26 mouse cellular contexts compared by ENCODE assay signal in genomic region chr6:81944432-81944831, GRCm38 (mm10). TPM values are rescaled to one million over a fixed set of nuclear protein-coding genes. Genes with fewer than 3 reads are reported as not detected.
DNase-seq lines count a peak whose midpoint lies in the region; ATAC-seq and TF ChIP-seq lines count a peak whose summit lies in the region.
"Had no signal": no experiment of that assay in that cellular context is flagged by ENCODE, and none has a peak within 500 bp of the region (broad histone marks: within the 10 kb centered on the region; RNA-seq: fewer than 3 reads in every experiment).

No protein-coding gene starts in this region.

- peak; percentile 31 for DNase-seq in heart, adult 11 months
- no peak for DNase-seq in heart, postnatal 14 days
- DNase-seq in kidney, adult 11 months = peak; percentile 18
- peak; percentile 24 for DNase-seq in kidney, adult 9 months
- peak; percentile 78 for DNase-seq in liver, adult 2 months (ENCODE audit: extremely low read depth, low read depth, low spot score)
- DNase-seq: adrenal gland, adult 8-10 months; adrenal gland, postnatal 14 days; adrenal gland, postnatal 36 days; B cell, adult 2 months; cerebellum, adult 11 months; cerebellum, adult 18-20 months; cerebellum, adult 8-10 months; cerebellum, postnatal 10 days; cerebellum, postnatal 25 days had no signal

- no peaks in the 10 kb centered on the region for H3K27me3 ChIP-seq in kidney, embryonic 16.5 days (ENCODE audit: insufficient read depth, low read length)
- no peaks in the 10 kb centered on the region for H3K27me3 ChIP-seq in kidney, embryonic 14.5 days (ENCODE audit: control insufficient read depth, insufficient read depth, low read length)
- no peaks in the 10 kb centered on the region for H3K27me3 ChIP-seq in liver, adult 2 months (ENCODE audit: control insufficient read depth, insufficient read depth, low read length)
- H3K27me3 ChIP-seq in liver, embryonic 12.5 days (replicated peaks) = no peaks in the 10 kb centered on the region
- H3K27me3 ChIP-seq: CH12.LX; embryonic facial prominence, embryonic 12.5 days; forebrain, embryonic 13.5 days; forebrain, embryonic 15.5 days; Patski had no signal

- TF ChIP-seq CTCF in liver, adult 2 months (IDR thresholded peaks at IDR 0.05; ENCODE audit: low read depth, low read length) = no peak

- intact Hi-C loops in heart, postnatal 14 days (cut with DNase I) = no loop called here

- no peak for TF ChIP-seq POLR2A in liver, adult 2 months (IDR thresholded peaks at IDR 0.05; ENCODE audit: extremely low read depth, insufficient read depth, low read length)

- no peak for ATAC-seq in kidney, embryonic 16.5 days (ENCODE audit: low FRiP score, low TSS enrichment)
- ATAC-seq in kidney, embryonic 14.5 days (ENCODE audit: low FRiP score, low TSS enrichment) = no peak
- no peak for ATAC-seq in liver, embryonic 12.5 days
- ATAC-seq: activated CD4-positive, CD25-positive, alpha-beta regulatory T cell, adult 4 months; CD4-positive, CD25-positive, alpha-beta regulatory T cell, adult 4 months; forebrain, embryonic 13.5 days; forebrain, embryonic 15.5 days; Patski had no signal

- WGBS in kidney, embryonic 16.5 days = 91% methylated on average over 3 of the region's 3 CpGs
- WGBS in kidney, embryonic 14.5 days = 94% methylated on average over 3 of the region's 3 CpGs
- 67% methylated on average over 3 of the region's 3 CpGs for WGBS in liver, adult 2 months
- WGBS in liver, embryonic 12.5 days (ENCODE audit: insufficient replicate concordance) = 79% methylated on average over 3 of the region's 3 CpGs

- H3K27ac ChIP-seq in kidney, embryonic 16.5 days (ENCODE audit: low read length) = no peak overlapping the region
- no peak overlapping the region for H3K27ac ChIP-seq in kidney, embryonic 14.5 days (ENCODE audit: low read depth, low read length)
- H3K27ac ChIP-seq in liver, adult 2 months (replicated peaks; ENCODE audit: insufficient read depth, low read depth, low read length) = no peak overlapping the region
- H3K27ac ChIP-seq in liver, embryonic 12.5 days = no peak overlapping the region
- H3K27ac ChIP-seq: embryonic facial prominence, embryonic 10.5 days; embryonic facial prominence, embryonic 12.5 days; forebrain, embryonic 13.5 days; forebrain, embryonic 15.5 days had no signal

- peaks cover 54% of the 10 kb centered on the region for H3K36me3 ChIP-seq in kidney, embryonic 16.5 days (ENCODE audit: insufficient read depth, low read length)
- H3K36me3 ChIP-seq in kidney, embryonic 14.5 days (ENCODE audit: control insufficient read depth, insufficient read depth, low read length) = peaks cover 90% of the 10 kb centered on the region
- peaks cover 69% of the 10 kb centered on the region for H3K36me3 ChIP-seq in liver, adult 2 months (ENCODE audit: control insufficient read depth, insufficient read depth, low read length)
- H3K36me3 ChIP-seq in liver, embryonic 12.5 days = peaks cover 100% of the 10 kb centered on the region

- no peaks in the 10 kb centered on the region for H3K9me3 ChIP-seq in kidney, embryonic 16.5 days (ENCODE audit: low read length)
- H3K9me3 ChIP-seq in kidney, embryonic 14.5 days (ENCODE audit: control insufficient read depth, low read length) = no peaks in the 10 kb centered on the region
- no peaks in the 10 kb centered on the region for H3K9me3 ChIP-seq in liver, embryonic 12.5 days (replicated peaks)
- H3K9me3 ChIP-seq: embryonic facial prominence, embryonic 10.5 days; embryonic facial prominence, embryonic 12.5 days; forebrain, embryonic 13.5 days; forebrain, embryonic 15.5 days; G1E had no signal

- no peaks in the 10 kb centered on the region for H3K79me2 ChIP-seq in liver, adult 2 months (ENCODE audit: control insufficient read depth, insufficient read depth, low read length)

- H3K4me2 ChIP-seq in kidney, embryonic 16.5 days (replicated peaks; ENCODE audit: low read depth, low read length) = no peak overlapping the region
- H3K4me2 ChIP-seq in kidney, embryonic 14.5 days (replicated peaks; ENCODE audit: low read depth, low read length) = no peak overlapping the region
- no peak overlapping the region for H3K4me2 ChIP-seq in liver, embryonic 12.5 days
- H3K4me2 ChIP-seq: embryonic facial prominence, embryonic 12.5 days; forebrain, embryonic 13.5 days; forebrain, embryonic 15.5 days had no signal

- H3K4me1 ChIP-seq in kidney, embryonic 16.5 days (ENCODE audit: insufficient read depth, low read length) = no peaks in the 10 kb centered on the region
- no peaks in the 10 kb centered on the region for H3K4me1 ChIP-seq in kidney, embryonic 14.5 days (ENCODE audit: control insufficient read depth, insufficient read depth, low read length)
- no peaks in the 10 kb centered on the region for H3K4me1 ChIP-seq in liver, adult 2 months (ENCODE audit: control insufficient read depth, insufficient read depth, low read length)
- H3K4me1 ChIP-seq in liver, embryonic 12.5 days = no peaks in the 10 kb centered on the region
- H3K4me1 ChIP-seq: embryonic facial prominence, embryonic 10.5 days; embryonic facial prominence, embryonic 12.5 days; forebrain, embryonic 13.5 days; forebrain, embryonic 15.5 days had no signal

- no peak overlapping the region for H3K9ac ChIP-seq in kidney, embryonic 16.5 days (replicated peaks; ENCODE audit: low read length)
- no peak overlapping the region for H3K9ac ChIP-seq in kidney, embryonic 14.5 days (ENCODE audit: low read depth, low read length)
- H3K9ac ChIP-seq in liver, adult 2 months (ENCODE audit: low read depth, low read length) = no peak overlapping the region
- H3K9ac ChIP-seq in liver, embryonic 12.5 days = no peak overlapping the region
- H3K9ac ChIP-seq: embryonic facial prominence, embryonic 12.5 days; forebrain, embryonic 13.5 days; forebrain, embryonic 15.5 days had no signal

- no peak overlapping the region for H3K4me3 ChIP-seq in kidney, embryonic 16.5 days (ENCODE audit: low read length)
- no peak overlapping the region for H3K4me3 ChIP-seq in kidney, embryonic 14.5 days (ENCODE audit: low read length)
- H3K4me3 ChIP-seq in liver, adult 2 months (ENCODE audit: insufficient read depth, low read depth, low read length) = no peak overlapping the region
- H3K4me3 ChIP-seq in liver, embryonic 12.5 days = no peak overlapping the region
- H3K4me3 ChIP-seq: embryonic facial prominence, embryonic 10.5 days; embryonic facial prominence, embryonic 12.5 days; forebrain, embryonic 13.5 days; forebrain, embryonic 15.5 days had no signal

RNA-seq across cellular contexts. Expression of gene Gcfc2, which starts 21.0 kb away (rescaled TPM):
- 1 to 10 TPM; 4.1 to 4.8 TPM for total RNA-seq in heart, postnatal 14 days (2021)
- 10.1 and 11.0 TPM in 2 replicates for polyA plus RNA-seq in kidney, embryonic 16.5 days (2015; fragmentation: Nextera tagmentation; extraction: Ambion mirVana)
- 14.3 and 15.7 TPM in 2 replicates for polyA plus RNA-seq in kidney, embryonic 14.5 days (2014; fragmentation: Nextera tagmentation; extraction: Ambion mirVana)
- total RNA-seq in liver, adult 2 months (2014; rRNA removed) = 5.6 and 7.3 TPM in 2 replicates
- polyA plus RNA-seq in liver, adult 2 months (2012; rRNA removed) = 1.3 and 2.3 TPM in 2 replicates
- polyA plus RNA-seq in liver, embryonic 12.5 days (2016; fragmentation: Nextera tagmentation; extraction: Ambion mirVana) = 6.8 and 7.9 TPM in 2 replicates

RNA-seq across cellular contexts. Expression of gene Mrpl19, which starts 21.3 kb away (rescaled TPM):
- 10 to 100 TPM; 28.8 to 38.1 TPM for total RNA-seq in heart, postnatal 14 days (2021)
- 49.2 and 57.1 TPM in 2 replicates for polyA plus RNA-seq in kidney, embryonic 16.5 days (2015; fragmentation: Nextera tagmentation; extraction: Ambion mirVana)
- polyA plus RNA-seq in kidney, embryonic 14.5 days (2014; fragmentation: Nextera tagmentation; extraction: Ambion mirVana) = 56.9 and 73.2 TPM in 2 replicates
- 3.6 and 3.7 TPM in 2 replicates for total RNA-seq in liver, adult 2 months (2014; rRNA removed)
- polyA plus RNA-seq in liver, adult 2 months (2012; rRNA removed) = 2.4 and 2.8 TPM in 2 replicates
- 42.5 and 48.9 TPM in 2 replicates for polyA plus RNA-seq in liver, embryonic 12.5 days (2016; fragmentation: Nextera tagmentation; extraction: Ambion mirVana)

Comparison
In these comparisons a context has a peak if more than half of its experiments do, and no peak if none do; other contexts are left out.
1. DNase-seq: peak in heart, adult 11 months (single experiment), kidney, adult 11 months (single experiment), kidney, adult 9 months (single experiment) and liver, adult 2 months (single experiment); none in heart, postnatal 14 days (0 of 2).
2. RNA of gene Mrpl19, which starts 21.3 kb away (polyA plus RNA-seq): 56.9 to 73.2 TPM in kidney, embryonic 14.5 days, 49.2 to 57.1 TPM in kidney, embryonic 16.5 days and 42.5 to 48.9 TPM in liver, embryonic 12.5 days; 2.4 to 2.8 TPM in liver, adult 2 months; every median in the first group is over 10 times any median in the second.